Mouse (Mus musculus): ENCODE measurements around the gene Tmigd1.

Tmigd1 gene

GRCm38 (mm10) chr11:76901579-76902361 lies at the start of gene Tmigd1:
Tmigd1 (plus strand) TSS chr11:76902159.
- in situ Hi-C loops (cut with MboI, MseI) = no loop called here

- in situ Hi-C loops (cut with MboI, MseI) = no loop called here
Measured at GRCm38 (mm10) chr11:76854475-76855341, 47.3 kb upstream of the Tmigd1 start.

- in situ Hi-C loops (cut with MboI, MseI) = no loop called here
Measured at GRCm38 (mm10) chr11:76856601-76857000, 45.4 kb upstream of the Tmigd1 start.

GRCm38 (mm10) chr11:76857111-76857510 lies 44.8 kb upstream of the Tmigd1 start:
- in situ Hi-C loops (cut with MboI, MseI) = no loop called here

GRCm38 (mm10) chr11:76858781-76859180 lies 43.2 kb upstream of the Tmigd1 start:
- in situ Hi-C loops (cut with MboI, MseI) = no loop called here

GRCm38 (mm10) chr11:76859261-76859660 lies 42.7 kb upstream of the Tmigd1 start:
- in situ Hi-C loops (cut with MboI, MseI) = no loop called here

GRCm38 (mm10) chr11:76861185-76861584 lies 40.8 kb upstream of the Tmigd1 start:
- in situ Hi-C loops (cut with MboI, MseI) = no loop called here

- in situ Hi-C loops (cut with MboI, MseI) = no loop called here
Measured at GRCm38 (mm10) chr11:76872556-76873234, 29.3 kb upstream of the Tmigd1 start.

GRCm38 (mm10) chr11:76873865-76874264 lies 28.1 kb upstream of the Tmigd1 start:
- in situ Hi-C loops (cut with MboI, MseI) = no loop called here

GRCm38 (mm10) chr11:76874766-76875165 lies 27.2 kb upstream of the Tmigd1 start:
- in situ Hi-C loops (cut with MboI, MseI) = no loop called here

- in situ Hi-C loops (cut with MboI, MseI) = no loop called here
Measured at GRCm38 (mm10) chr11:76879816-76880215, 22.1 kb upstream of the Tmigd1 start.

GRCm38 (mm10) chr11:76884451-76884850 lies 17.5 kb upstream of the Tmigd1 start:
- in situ Hi-C loops (cut with MboI, MseI) = no loop called here

- in situ Hi-C loops (cut with MboI, MseI) = loop anchor here (10.0 kb wide), 1 partner anchor 105 kb away; no protein-coding TSS in a partner anchor
Measured at GRCm38 (mm10) chr11:76889339-76890164, 12.4 kb upstream of the Tmigd1 start.

GRCm38 (mm10) chr11:76891171-76891570 lies 10.8 kb upstream of the Tmigd1 start:
- in situ Hi-C loops (cut with MboI, MseI) = loop anchor here (10.0 kb wide), 1 partner anchor 106 kb away; no protein-coding TSS in a partner anchor

- in situ Hi-C loops (cut with MboI, MseI) = loop anchor here (10.0 kb wide), 1 partner anchor 107 kb away; no protein-coding TSS in a partner anchor
Measured at GRCm38 (mm10) chr11:76891738-76892349, 10.1 kb upstream of the Tmigd1 start.

- in situ Hi-C loops (cut with MboI, MseI) = loop anchor here (10.0 kb wide), 1 partner anchor 108 kb away; no protein-coding TSS in a partner anchor
Measured at GRCm38 (mm10) chr11:76892972-76893371, 9.0 kb upstream of the Tmigd1 start.

- in situ Hi-C loops (cut with MboI, MseI) = loop anchor here (10.0 kb wide), 1 partner anchor 109 kb away; no protein-coding TSS in a partner anchor
Measured at GRCm38 (mm10) chr11:76893570-76893969, 8.4 kb upstream of the Tmigd1 start.

GRCm38 (mm10) chr11:76894240-76894639 lies 7.7 kb upstream of the Tmigd1 start:
- in situ Hi-C loops (cut with MboI, MseI) = loop anchor here (10.0 kb wide), 1 partner anchor 109 kb away; no protein-coding TSS in a partner anchor

- in situ Hi-C loops (cut with MboI, MseI) = loop anchor here (10.0 kb wide), 1 partner anchor 112 kb away; no protein-coding TSS in a partner anchor
Measured at GRCm38 (mm10) chr11:76896360-76896759, 5.6 kb upstream of the Tmigd1 start.

- in situ Hi-C loops (cut with MboI, MseI) = loop anchor here (10.0 kb wide), 1 partner anchor 112 kb away; no protein-coding TSS in a partner anchor
Measured at GRCm38 (mm10) chr11:76897126-76897525, 4.8 kb upstream of the Tmigd1 start.

All from regulatory T cell (primary cell).